Comparison of ENCODE assay signal across 8 mouse cellular contexts in genomic region chr10:81574081-81575056, GRCm38 (mm10). TPM values are rescaled to one million over a fixed set of nuclear protein-coding genes. Genes with fewer than 3 reads are reported as not detected.
DNase-seq lines count a peak whose midpoint lies in the region; ATAC-seq and TF ChIP-seq lines count a peak whose summit lies in the region.

Gene Tle2 (plus strand): TSS chr10:81574561.

- no peak for ATAC-seq in kidney, embryonic 16.5 days (ENCODE audit: low FRiP score, low TSS enrichment)
- no peak for ATAC-seq in Patski
- no peak for ATAC-seq in hindbrain, embryonic 15.5 days (ENCODE audit: low FRiP score, low read depth)
- no peak for ATAC-seq in liver, postnatal 0 days

- POLR2A ChIA-PET in Patski (lab: Charles Lee), result interaction anchor here (0.7 to 1.3 kb wide), 3 partner anchors 22 to 30 kb away, joined by 3 to 4 read pairs (median 4); no protein-coding TSS in a partner anchor

- peak within 1 kb of the TSS; percentile 79 for H3K9ac ChIP-seq in kidney, embryonic 16.5 days (replicated peaks; ENCODE audit: low read length)
- peak within 1 kb of the TSS; percentile 61 for H3K9ac ChIP-seq in hindbrain, embryonic 15.5 days
- peak within 1 kb of the TSS; percentile 64 for H3K9ac ChIP-seq in liver, postnatal 0 days (replicated peaks)

- in situ Hi-C loops in Patski (cut with MboI; ENCODE audit: low pct_unique_long_range_greater_than_20kb), result no loop called here

- peaks cover 8% of the 10 kb centered on the region; the same call in 1 of the 2 replicates for H3K36me3 ChIP-seq in kidney, embryonic 16.5 days (ENCODE audit: insufficient read depth, low read length)
- no peaks in the 10 kb centered on the region for H3K36me3 ChIP-seq in hindbrain, embryonic 15.5 days
- no peaks in the 10 kb centered on the region for H3K36me3 ChIP-seq in liver, postnatal 0 days (replicated peaks; ENCODE audit: insufficient read depth, low read length)

- WGBS in kidney, embryonic 16.5 days, result 26% methylated on average over 10 of the region's 10 CpGs
- 18% methylated on average over 10 of the region's 10 CpGs for WGBS in hindbrain, embryonic 15.5 days
- WGBS in liver, postnatal 0 days (ENCODE audit: insufficient replicate concordance), result 23% methylated on average over 10 of the region's 10 CpGs

- no peak for DNase-seq in kidney, postnatal 14 days
- DNase-seq in Patski (ENCODE audit: low read depth, low spot score), result no peak
- no peak for DNase-seq in liver, postnatal 0 days
- DNase-seq in B cell, adult 2 months, result no peak
- DNase-seq in spleen, adult 12 weeks (ENCODE audit: low spot score), result no peak

- CTCF ChIA-PET in Patski (lab: Charles Lee), result interaction anchor here (0.8 to 2.7 kb wide), 7 partner anchors 9 to 56 kb away, joined by 3 to 11 read pairs (median 3); no protein-coding TSS in a partner anchor

- no peak for TF ChIP-seq CTCF in Patski (IDR thresholded peaks at IDR 0.05)
- no peak for TF ChIP-seq CTCF in cortical plate, adult 2 months (IDR thresholded peaks at IDR 0.05; ENCODE audit: extremely low read depth, insufficient read depth, low read length)
- TF ChIP-seq CTCF in liver, postnatal 0 days (IDR thresholded peaks at IDR 0.05; ENCODE audit: low read depth), result no peak

- H3K4me3 ChIP-seq in kidney, embryonic 16.5 days (ENCODE audit: low read length), result peak within 1 kb of the TSS; percentile 56
- H3K4me3 ChIP-seq in cortical plate, adult 2 months (ENCODE audit: insufficient read depth, low read length), result peak within 1 kb of the TSS; percentile 75
- peak within 1 kb of the TSS; percentile 68 for H3K4me3 ChIP-seq in hindbrain, embryonic 15.5 days
- peak within 1 kb of the TSS; percentile 56 for H3K4me3 ChIP-seq in liver, postnatal 0 days (ENCODE audit: low read depth, low read length)

- no peak for TF ChIP-seq EP300 in liver, postnatal 0 days (IDR thresholded peaks at IDR 0.05; ENCODE audit: low read depth)

- TF ChIP-seq POLR2A in cortical plate, adult 2 months (IDR thresholded peaks at IDR 0.05; ENCODE audit: extremely low read depth, insufficient read depth, low read length), result no peak

- no peaks in the 10 kb centered on the region for H3K9me3 ChIP-seq in kidney, embryonic 16.5 days (ENCODE audit: low read length)
- no peaks in the 10 kb centered on the region for H3K9me3 ChIP-seq in hindbrain, embryonic 15.5 days
- H3K9me3 ChIP-seq in liver, postnatal 0 days (ENCODE audit: low read length), result no peaks in the 10 kb centered on the region

- H3K4me2 ChIP-seq in kidney, embryonic 16.5 days (replicated peaks; ENCODE audit: low read depth, low read length), result peak within 1 kb of the TSS; percentile 81
- H3K4me2 ChIP-seq in hindbrain, embryonic 15.5 days, result peak within 1 kb of the TSS; percentile 86
- peak within 1 kb of the TSS; percentile 87 for H3K4me2 ChIP-seq in liver, postnatal 0 days (ENCODE audit: low read depth, low read length)

- H3K27ac ChIP-seq in kidney, embryonic 16.5 days (ENCODE audit: low read length), result peak within 1 kb of the TSS; percentile 96
- H3K27ac ChIP-seq in cortical plate, adult 2 months (ENCODE audit: insufficient read depth, low read length), result no peak within 1 kb of the TSS
- H3K27ac ChIP-seq in hindbrain, embryonic 15.5 days (replicated peaks), result no peak within 1 kb of the TSS
- no peak within 1 kb of the TSS for H3K27ac ChIP-seq in liver, postnatal 0 days (ENCODE audit: low read depth)

- peaks cover 68% of the 10 kb centered on the region for H3K4me1 ChIP-seq in kidney, embryonic 16.5 days (ENCODE audit: insufficient read depth, low read length)
- H3K4me1 ChIP-seq in cortical plate, adult 2 months (ENCODE audit: control insufficient read depth, insufficient read depth, low read length), result 0 out of 2 replicates have a peak, but pooled peaks cover 2% of the 10 kb centered on the region
- H3K4me1 ChIP-seq in hindbrain, embryonic 15.5 days (replicated peaks), result peaks cover 57% of the 10 kb centered on the region
- H3K4me1 ChIP-seq in liver, postnatal 0 days (ENCODE audit: insufficient read depth), result peaks cover 39% of the 10 kb centered on the region

- H3K27me3 ChIP-seq in kidney, embryonic 16.5 days (ENCODE audit: insufficient read depth, low read length), result peaks cover 26% of the 10 kb centered on the region
- H3K27me3 ChIP-seq in Patski, result no peaks in the 10 kb centered on the region
- peaks cover 47% of the 10 kb centered on the region for H3K27me3 ChIP-seq in hindbrain, embryonic 15.5 days
- peaks cover 10% of the 10 kb centered on the region for H3K27me3 ChIP-seq in liver, postnatal 0 days (ENCODE audit: insufficient read depth, low read length)

RNA-seq across cellular contexts. Expression of gene Tle2, which starts in this region (rescaled TPM):
- polyA plus RNA-seq in kidney, embryonic 16.5 days (2015; fragmentation: Nextera tagmentation; extraction: Ambion mirVana), result 41.0 and 52.0 TPM in 2 replicates
- polyA plus RNA-seq in Patski (2021), result 46.4 TPM
- polyA plus RNA-seq in cortical plate, adult 2 months (2012; rRNA removed), result 97.8 and 112 TPM in 2 replicates
- polyA plus RNA-seq in hindbrain, embryonic 15.5 days (2015; fragmentation: Nextera tagmentation; extraction: Ambion mirVana), result 46.6 and 46.9 TPM in 2 replicates
- 1.2 and 2.2 TPM in 2 replicates for polyA plus RNA-seq in liver, postnatal 0 days (2015; fragmentation: Nextera tagmentation; extraction: Ambion mirVana)

Comparison
In these comparisons a context has a peak if more than half of its experiments do, and no peak if none do; other contexts are left out.
1. RNA of gene Tle2 (polyA plus RNA-seq): 97.8 to 112 TPM in cortical plate, adult 2 months, 46.6 to 46.9 TPM in hindbrain, embryonic 15.5 days, 46.4 TPM in Patski (single experiment) and 41.0 to 52.0 TPM in kidney, embryonic 16.5 days; 1.2 to 2.2 TPM in liver, postnatal 0 days; every median in the first group is over 10 times any median in the second.
2. Peak in every context shown above with its lines, with median percentiles within 50 percentile points of each other: H3K4me2 ChIP-seq, H3K4me3 ChIP-seq and H3K9ac ChIP-seq.